Mouse (Mus musculus): Measurements from ENCODE around the gene Tmc6.
"Not testable (repeated sequence)": the region's sequence is repeated elsewhere in the genome, so short reads cannot be mapped to it uniquely, and the experiment has no call there.

Gene Tmc6

GRCm38 (mm10) chr11:117781993-117782704 lies at the start of gene Tmc6, which contains the start of gene Tmc8:
TSS of gene Tmc6 (minus strand) at chr11:117782198.
TSS of gene Tmc8 (plus strand) at chr11:117782076.
- no peak for ATAC-seq (ENCODE audit: insufficient number of reproducible peaks, low FRiP score, low TSS enrichment)

GRCm38 (mm10) chr11:117830401-117830800 lies 48.4 kb upstream of the Tmc6 start:
- ATAC-seq (ENCODE audit: insufficient number of reproducible peaks, low FRiP score, low TSS enrichment): no peak

GRCm38 (mm10) chr11:117829671-117830215 lies 47.7 kb upstream of the Tmc6 start:
- ATAC-seq (ENCODE audit: insufficient number of reproducible peaks, low FRiP score, low TSS enrichment): no peak

- no peak for ATAC-seq (ENCODE audit: insufficient number of reproducible peaks, low FRiP score, low TSS enrichment)
Measured at GRCm38 (mm10) chr11:117828888-117829604, 47.0 kb upstream of the Tmc6 start.

- ATAC-seq (ENCODE audit: insufficient number of reproducible peaks, low FRiP score, low TSS enrichment): no peak
Measured at GRCm38 (mm10) chr11:117828149-117828887, 46.3 kb upstream of the Tmc6 start.

GRCm38 (mm10) chr11:117827386-117827785 lies 45.4 kb upstream of the Tmc6 start:
- no peak for ATAC-seq (ENCODE audit: insufficient number of reproducible peaks, low FRiP score, low TSS enrichment)

GRCm38 (mm10) chr11:117826916-117827315 lies 44.9 kb upstream of the Tmc6 start:
- no peak for ATAC-seq (ENCODE audit: insufficient number of reproducible peaks, low FRiP score, low TSS enrichment)

GRCm38 (mm10) chr11:117826164-117826563 lies 44.2 kb upstream of the Tmc6 start:
- ATAC-seq (ENCODE audit: insufficient number of reproducible peaks, low FRiP score, low TSS enrichment): no peak

GRCm38 (mm10) chr11:117825333-117826101 lies 43.5 kb upstream of the Tmc6 start, which contains the start of the genes Afmid and Tk1:
TSS of gene Afmid (plus strand) at chr11:117825924.
TSS of gene Tk1 (minus strand) at chr11:117826092.
- ATAC-seq (ENCODE audit: insufficient number of reproducible peaks, low FRiP score, low TSS enrichment): no peak

GRCm38 (mm10) chr11:117824060-117824969 lies 42.3 kb upstream of the Tmc6 start:
- 0 out of 2 replicates have a peak, but pooled peaks have one; percentile 69 for ATAC-seq (ENCODE audit: insufficient number of reproducible peaks, low FRiP score, low TSS enrichment)

DNA sequence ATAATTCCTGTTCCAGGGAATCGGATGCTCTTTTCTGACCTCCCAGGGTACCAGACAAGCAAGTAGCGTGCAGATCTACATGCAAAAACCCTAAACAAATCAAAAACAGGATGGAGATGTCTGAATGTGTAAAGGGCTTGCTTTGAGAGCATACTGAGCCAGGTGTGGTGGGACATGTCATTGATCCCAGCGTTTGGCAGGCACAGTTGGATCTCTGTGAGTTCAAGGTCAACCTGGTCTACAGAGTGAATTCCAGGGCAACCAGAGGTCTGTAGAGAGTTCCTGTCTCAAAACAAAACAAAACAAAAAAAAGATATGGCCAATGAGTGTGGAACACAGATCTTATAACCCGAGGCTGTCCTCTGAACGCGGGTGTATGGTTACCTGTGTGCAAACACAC lies 41.4 kb upstream of the Tmc6 start:
- ATAC-seq (ENCODE audit: insufficient number of reproducible peaks, low FRiP score, low TSS enrichment): no peak

- no peak for ATAC-seq (ENCODE audit: insufficient number of reproducible peaks, low FRiP score, low TSS enrichment)
Measured at GRCm38 (mm10) chr11:117822728-117823241, 40.8 kb upstream of the Tmc6 start.

- ATAC-seq (ENCODE audit: insufficient number of reproducible peaks, low FRiP score, low TSS enrichment): no peak
Measured at GRCm38 (mm10) chr11:117821868-117822267, 39.9 kb upstream of the Tmc6 start.

DNA sequence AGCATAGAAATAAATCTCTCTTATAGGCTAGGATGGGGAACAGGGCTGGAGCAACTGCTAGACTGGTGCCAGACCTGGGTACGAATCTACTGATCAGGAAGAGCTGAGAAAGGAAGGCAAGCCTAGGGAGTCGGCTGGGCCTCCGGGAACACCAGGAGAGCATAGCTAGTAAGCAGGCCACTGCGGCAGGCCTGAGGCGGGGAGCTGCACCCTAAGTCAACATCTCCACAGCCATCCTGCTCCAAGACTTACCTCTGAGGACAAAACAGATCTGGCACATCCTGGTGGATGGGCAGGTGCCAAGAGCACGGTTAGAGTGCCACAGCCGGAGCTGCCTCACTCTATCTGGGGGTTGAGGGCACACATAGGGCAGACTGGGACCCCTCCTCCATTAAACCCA lies 38.2 kb upstream of the Tmc6 start:
- ATAC-seq (ENCODE audit: insufficient number of reproducible peaks, low FRiP score, low TSS enrichment): no peak

GRCm38 (mm10) chr11:117819095-117819494 lies 37.1 kb upstream of the Tmc6 start:
- ATAC-seq (ENCODE audit: insufficient number of reproducible peaks, low FRiP score, low TSS enrichment): no peak

DNA sequence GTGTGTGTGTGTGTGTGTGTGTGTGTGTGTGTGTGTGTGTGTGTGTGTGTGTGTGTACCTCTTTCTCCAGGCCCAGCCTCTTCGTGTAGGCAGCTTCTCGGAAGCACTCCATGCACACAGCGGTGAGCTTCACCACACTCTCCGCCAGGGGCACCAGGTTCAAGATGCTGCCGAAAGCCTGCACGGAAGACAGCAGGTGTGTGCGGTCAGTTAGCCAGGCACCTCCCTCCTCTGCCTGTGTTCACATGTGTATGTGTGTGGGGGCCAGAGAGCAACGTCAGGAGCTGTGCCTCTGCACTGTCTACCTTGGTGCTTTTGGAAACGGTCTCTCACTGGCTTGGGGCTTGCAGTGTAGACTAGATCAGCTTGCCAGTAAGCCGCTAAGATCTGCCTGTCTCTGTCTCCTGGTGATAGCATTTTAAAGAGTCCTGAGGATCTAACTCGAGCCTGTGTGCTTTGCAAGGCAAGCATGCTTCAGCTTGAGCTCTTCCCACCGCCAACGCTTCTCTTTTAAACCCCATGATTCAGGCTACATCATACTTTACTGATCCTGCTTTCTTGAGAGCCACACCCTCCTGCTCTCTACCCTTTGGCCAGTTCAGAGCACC lies 34.5 kb upstream of the Tmc6 start:
- ATAC-seq (ENCODE audit: insufficient number of reproducible peaks, low FRiP score, low TSS enrichment): no peak

DNA sequence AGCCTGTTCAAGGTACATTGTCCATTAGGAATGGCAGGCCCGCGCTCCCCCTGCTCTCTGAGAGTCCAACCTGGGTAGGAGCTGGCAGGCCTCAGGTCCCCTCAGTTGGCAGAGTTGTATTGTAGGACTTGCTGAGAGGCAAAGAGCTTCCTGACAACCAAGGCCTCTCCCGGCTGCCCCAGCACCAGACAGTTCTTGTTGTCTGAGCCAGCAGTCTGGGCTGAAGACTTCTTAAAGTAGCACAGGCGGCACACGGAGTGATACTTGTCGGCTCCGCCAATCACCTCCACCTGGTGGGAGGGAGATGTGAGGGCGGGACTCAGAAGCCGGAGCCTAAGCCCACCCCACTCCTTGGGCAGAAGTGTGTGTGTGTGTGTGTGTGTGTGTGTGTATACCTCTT lies 33.9 kb upstream of the Tmc6 start:
- ATAC-seq (ENCODE audit: insufficient number of reproducible peaks, low FRiP score, low TSS enrichment): not testable (repeated sequence)

DNA sequence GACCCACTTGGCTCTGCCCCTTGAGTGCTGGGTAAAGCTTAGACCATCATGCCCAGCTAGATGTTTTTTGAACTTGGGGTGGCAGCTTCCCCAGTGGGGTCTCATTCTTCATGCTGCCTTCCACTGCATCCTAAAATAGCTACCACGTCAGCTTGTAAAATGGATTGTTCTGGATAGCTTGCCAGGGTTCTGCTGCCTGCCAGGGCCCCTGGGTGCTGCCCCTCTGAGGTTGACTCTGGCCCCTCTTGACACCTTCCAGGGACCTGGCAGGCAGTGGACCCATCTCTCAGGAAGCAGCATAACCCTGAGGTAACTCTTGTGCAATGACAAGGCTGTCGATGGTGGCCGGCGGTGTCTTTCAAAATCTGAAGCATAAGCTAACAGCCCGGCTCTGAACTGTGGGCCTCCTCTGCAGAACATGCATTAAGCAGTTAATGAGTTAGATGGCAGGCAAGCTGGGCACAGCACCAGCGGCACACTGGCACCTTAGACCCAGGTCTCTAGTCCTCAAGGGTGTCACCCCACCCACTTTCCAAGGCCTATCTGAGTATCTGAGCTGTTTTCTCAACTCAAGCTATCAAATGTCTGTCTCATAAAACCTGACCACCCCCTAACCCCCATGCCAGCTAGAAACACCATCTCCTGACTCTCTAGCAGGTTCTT lies 32.8 kb upstream of the Tmc6 start:
- ATAC-seq (ENCODE audit: insufficient number of reproducible peaks, low FRiP score, low TSS enrichment): no peak

All from cerebellum, adult (tissue).